Mouse (Mus musculus) bone marrow, adult 2 months (tissue): ENCODE results near the gene Selenom.

Experiments
- CTCF ChIP-seq: fragments of 200-500 bp; IDR thresholded peaks from 2 replicates; pipeline ENCODE4 v1.5.1; 2011; ENCODE audit warnings: low read length, control low read depth; ENCODE audit not compliant: control insufficient read depth, insufficient read depth
- POLR2A ChIP-seq: fragments of 200-500 bp; IDR thresholded peaks from 2 replicates; pipeline ENCODE4 v1.6.1; 2011; ENCODE audit warnings: low read depth, mild to moderate bottlenecking, control low read depth, low read length, borderline replicate concordance; ENCODE audit not compliant: control insufficient read depth

DNA sequence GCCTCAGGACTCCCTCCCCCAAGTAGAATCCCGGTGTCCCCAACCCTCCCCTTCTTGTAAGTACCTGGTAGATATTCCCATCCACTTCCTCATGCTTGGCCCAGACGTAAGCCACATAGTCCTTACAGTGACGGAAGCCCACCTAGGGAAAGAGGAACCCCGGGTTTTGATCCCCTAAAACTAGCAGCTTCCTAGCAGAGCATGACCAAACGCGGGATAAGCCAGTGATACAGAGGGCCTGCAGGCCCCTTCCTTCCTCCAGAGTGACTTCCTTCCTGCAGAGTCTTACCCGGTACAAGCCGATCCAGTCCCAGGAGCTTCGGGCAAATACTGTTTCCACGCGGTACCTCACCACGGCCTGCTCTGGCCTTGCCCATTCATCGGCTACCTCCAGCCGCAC is 19.0 kb upstream of the Selenom start:
- TF ChIP-seq CTCF, result no peak
- no peak for TF ChIP-seq POLR2A
